Mouse (Mus musculus): ENCODE measurements around the gene Gm49369. TPM values are rescaled to one million over a fixed set of nuclear protein-coding genes. Genes with fewer than 3 reads are reported as not detected.

Gene Gm49369
- total and polyA plus RNA-seq, 3 experiments: 5.2 to 8.4 TPM; not detected in 1

DNA sequence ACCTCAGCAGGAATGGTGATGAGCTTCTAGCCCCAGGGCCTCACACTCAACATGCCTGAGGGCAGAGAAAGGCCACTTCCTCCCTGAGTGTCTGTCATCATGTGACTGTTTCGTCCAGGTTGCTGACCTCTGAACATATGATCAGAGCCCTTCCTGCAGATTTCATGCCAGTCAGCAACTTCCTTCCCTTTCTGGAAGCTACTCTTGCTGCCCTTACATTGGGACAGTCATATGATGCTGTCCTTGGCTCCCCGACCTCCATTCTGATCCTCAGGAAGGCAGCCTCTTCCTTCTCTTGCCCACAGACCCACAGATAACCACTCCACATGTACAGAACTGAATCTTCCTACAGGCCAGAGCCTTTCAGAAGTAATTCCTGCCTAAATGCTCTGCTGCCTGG is 15.6 kb upstream of the Gm49369 start:
- H3K4me3 ChIP-seq (replicated peaks in 1 of 3; ENCODE audit: low read depth in 2 of 3, low read length in 2 of 3, poor library complexity in 1 of 3): no peak overlapping the region
- H3K4me2 ChIP-seq (ENCODE audit: insufficient read depth, low read depth, poor library complexity, severe bottlenecking): no peak overlapping the region
- no peaks in the 10 kb centered on the region for H3K36me3 ChIP-seq (replicated peaks in 1 of 2; ENCODE audit: control insufficient read depth in 1 of 2, insufficient read depth in 1 of 2, low read length in 1 of 2)
- H3K4me1 ChIP-seq (ENCODE audit: control insufficient read depth in 1 of 2, insufficient read depth in 2 of 2): peaks cover 23 to 48% of the 10 kb centered on the region in 2 experiments
- H3K27me3 ChIP-seq (replicated peaks): no peaks in the 10 kb centered on the region
- in situ Hi-C loops (cut with MboI; ENCODE audit: low pct_ligation_motif_present, low pct_unique_long_range_greater_than_20kb, low sequenced_read_pairs) (no loop called here), dilution Hi-C loops (cut with MboI; ENCODE audit: extremely low pct_ligation_motif_present, extremely low pct_unique_long_range_greater_than_20kb, low sequenced_read_pairs) (no loop called here)
- no peak overlapping the region for H3K27ac ChIP-seq (ENCODE audit: insufficient read depth, low read depth)
- TF ChIP-seq UBTF (IDR thresholded peaks at IDR 0.05; ENCODE audit: low read depth, low read length) (no peak), GABPA (IDR thresholded peaks at IDR 0.05; ENCODE audit: insufficient replicate concordance, low read depth, low read length) (no peak), ZC3H11A (IDR thresholded peaks at IDR 0.05; ENCODE audit: low read depth, low read length) (no peak), BHLHE40 (IDR thresholded peaks at IDR 0.05; ENCODE audit: low read depth, low read length) (no peak), ELF1 (IDR thresholded peaks at IDR 0.05; ENCODE audit: low read depth, low read length) (no peak), RCOR1 (conservative IDR thresholded peaks at IDR 0.05; ENCODE audit: low read depth, low read length) (no peak), CTCF (conservative IDR thresholded peaks at IDR 0.05 in 1 of 2, IDR thresholded peaks at IDR 0.05 in 1 of 2; ENCODE audit: low read depth in 2 of 2, low read length in 2 of 2) (no peak)
- H3K9ac ChIP-seq (ENCODE audit: insufficient read depth, low read depth): no peak overlapping the region
- no peaks in the 10 kb centered on the region for H3K79me2 ChIP-seq (replicated peaks; ENCODE audit: control insufficient read depth, extremely low read depth, insufficient read depth, poor library complexity, severe bottlenecking)
- no peaks in the 10 kb centered on the region for H3K9me3 ChIP-seq (replicated peaks; ENCODE audit: low read length)
- no peak for DNase-seq (ENCODE audit: extremely low read depth)

DNA sequence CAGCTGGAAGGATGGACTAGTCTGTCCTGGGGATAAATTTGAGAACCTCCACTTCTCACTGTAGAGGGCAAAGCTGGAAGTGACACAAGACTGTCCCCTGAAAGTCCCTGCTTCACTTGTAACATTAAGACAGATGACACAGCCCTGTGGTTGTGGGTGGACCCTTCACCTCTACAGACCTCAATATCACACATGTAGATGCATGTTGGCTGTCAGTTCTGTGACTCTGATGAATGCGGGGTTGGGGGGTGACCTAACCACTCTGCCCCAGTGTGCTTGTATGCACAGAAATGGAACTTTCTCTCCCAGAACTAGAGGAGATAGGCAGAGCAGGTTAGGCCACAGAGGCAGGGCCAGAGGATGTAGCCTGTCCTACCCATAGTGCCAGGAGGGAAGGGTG is 14.1 kb upstream of the Gm49369 start:
- in situ Hi-C loops (cut with MboI; ENCODE audit: low pct_ligation_motif_present, low pct_unique_long_range_greater_than_20kb, low sequenced_read_pairs): no loop called here
- Histone ChIP-seq H3K4me2 (ENCODE audit: insufficient read depth, low read depth, poor library complexity, severe bottlenecking) (no peak overlapping the region), H3K79me2 (replicated peaks; ENCODE audit: control insufficient read depth, extremely low read depth, insufficient read depth, poor library complexity, severe bottlenecking) (no peaks in the 10 kb centered on the region), H3K36me3 (replicated peaks in 1 of 2; ENCODE audit: control insufficient read depth in 1 of 2, insufficient read depth in 1 of 2, low read length in 1 of 2) (no peaks in the 10 kb centered on the region), H3K27ac (ENCODE audit: insufficient read depth, low read depth) (no peak overlapping the region), H3K9me3 (replicated peaks; ENCODE audit: low read length) (no peaks in the 10 kb centered on the region), H3K4me3 (replicated peaks in 1 of 3; ENCODE audit: low read depth in 2 of 3, low read length in 2 of 3, poor library complexity in 1 of 3) (no peak overlapping the region), H3K27me3 (replicated peaks) (no peaks in the 10 kb centered on the region), H3K9ac (ENCODE audit: insufficient read depth, low read depth) (no peak overlapping the region), H3K4me1 (ENCODE audit: control insufficient read depth in 1 of 2, insufficient read depth in 2 of 2) (peaks cover 28 to 63% of the 10 kb centered on the region in 2 experiments)
- TF ChIP-seq RCOR1 (conservative IDR thresholded peaks at IDR 0.05; ENCODE audit: low read depth, low read length) (no peak), ZC3H11A (IDR thresholded peaks at IDR 0.05; ENCODE audit: low read depth, low read length) (no peak), MAZ (IDR thresholded peaks at IDR 0.05; ENCODE audit: low read depth, low read length) (no peak), POLR2A (IDR thresholded peaks at IDR 0.05; ENCODE audit: low read depth, low read length) (no peak), IRF4 (IDR thresholded peaks at IDR 0.05; ENCODE audit: low read depth, low read length) (no peak)
- no peak for DNase-seq (ENCODE audit: extremely low read depth)
- dilution Hi-C loops (cut with MboI; ENCODE audit: extremely low pct_ligation_motif_present, extremely low pct_unique_long_range_greater_than_20kb, low sequenced_read_pairs): no loop called here

DNA sequence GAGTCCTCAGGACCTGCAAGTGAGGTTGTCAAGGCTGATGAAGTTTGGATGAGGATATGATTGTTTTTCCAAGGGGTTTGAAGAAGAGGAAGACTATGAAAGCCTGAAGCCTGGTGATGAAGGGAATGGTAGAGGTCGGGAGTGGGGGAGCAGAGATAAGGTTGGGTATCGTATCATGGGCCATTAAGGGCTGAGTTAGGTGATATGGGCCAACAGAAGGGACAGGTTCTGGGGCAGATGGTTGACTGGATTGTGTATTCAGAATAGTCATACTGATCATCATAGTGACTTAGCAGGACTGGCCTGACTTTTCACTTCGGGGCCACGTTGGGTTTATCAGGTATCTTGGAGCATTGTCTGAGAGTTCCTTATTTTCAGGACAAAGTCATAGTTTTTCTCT is 13.0 kb upstream of the Gm49369 start:
- no peaks in the 10 kb centered on the region for H3K27me3 ChIP-seq (replicated peaks)
- TF ChIP-seq PAX5 (IDR thresholded peaks at IDR 0.05; ENCODE audit: low read length) (no peak), POLR2AphosphoS2 (IDR thresholded peaks at IDR 0.05; ENCODE audit: low read depth, low read length) (no peak), SMC3 (IDR thresholded peaks at IDR 0.05; ENCODE audit: low read depth, low read length) (no peak), USF1 (IDR thresholded peaks at IDR 0.05; ENCODE audit: low read depth, low read length) (no peak), MAFK (IDR thresholded peaks at IDR 0.05; ENCODE audit: insufficient replicate concordance, low read length) (no peak), KAT2A (IDR thresholded peaks at IDR 0.05; ENCODE audit: insufficient replicate concordance, low read length) (no peak), JUN (IDR thresholded peaks at IDR 0.05; ENCODE audit: insufficient read depth, low read depth, low read length) (no peak), UBTF (IDR thresholded peaks at IDR 0.05; ENCODE audit: low read depth, low read length) (no peak), RCOR1 (conservative IDR thresholded peaks at IDR 0.05; ENCODE audit: low read depth, low read length) (no peak), POLR2A (IDR thresholded peaks at IDR 0.05; ENCODE audit: low read depth, low read length) (no peak), IRF4 (IDR thresholded peaks at IDR 0.05; ENCODE audit: low read depth, low read length) (no peak), TCF12 (IDR thresholded peaks at IDR 0.05; ENCODE audit: low read depth, low read length) (no peak), ZC3H11A (IDR thresholded peaks at IDR 0.05; ENCODE audit: low read depth, low read length) (no peak), TBP (conservative IDR thresholded peaks at IDR 0.05; ENCODE audit: low read depth, low read length) (no peak)
- H3K4me2 ChIP-seq (ENCODE audit: insufficient read depth, low read depth, poor library complexity, severe bottlenecking): no peak overlapping the region
- H3K36me3 ChIP-seq (replicated peaks in 1 of 2; ENCODE audit: control insufficient read depth in 1 of 2, insufficient read depth in 1 of 2, low read length in 1 of 2): no peaks in the 10 kb centered on the region
- H3K79me2 ChIP-seq (replicated peaks; ENCODE audit: control insufficient read depth, extremely low read depth, insufficient read depth, poor library complexity, severe bottlenecking): no peaks in the 10 kb centered on the region
- H3K4me1 ChIP-seq (ENCODE audit: control insufficient read depth in 1 of 2, insufficient read depth in 2 of 2): peaks cover 28 to 63% of the 10 kb centered on the region in 2 experiments
- in situ Hi-C loops (cut with MboI; ENCODE audit: low pct_ligation_motif_present, low pct_unique_long_range_greater_than_20kb, low sequenced_read_pairs): no loop called here
- no peak for DNase-seq (ENCODE audit: extremely low read depth)
- dilution Hi-C loops (cut with MboI; ENCODE audit: extremely low pct_ligation_motif_present, extremely low pct_unique_long_range_greater_than_20kb, low sequenced_read_pairs): no loop called here
- no peak overlapping the region for H3K4me3 ChIP-seq (replicated peaks in 1 of 3; ENCODE audit: low read depth in 2 of 3, low read length in 2 of 3, poor library complexity in 1 of 3)
- H3K9ac ChIP-seq (ENCODE audit: insufficient read depth, low read depth): no peak overlapping the region
- no peak overlapping the region for H3K27ac ChIP-seq (ENCODE audit: insufficient read depth, low read depth)
- H3K9me3 ChIP-seq (replicated peaks; ENCODE audit: low read length): no peaks in the 10 kb centered on the region

All from CH12.LX (cell line).